Mouse (Mus musculus): ENCODE data around the gene Klhl30. TPM values are rescaled to one million over a fixed set of nuclear protein-coding genes. Genes with fewer than 3 reads are reported as not detected.

Klhl30 gene
- total and polyA plus RNA-seq, 2 experiments from 2014 or later = 0.25 to 0.31 TPM

DNA sequence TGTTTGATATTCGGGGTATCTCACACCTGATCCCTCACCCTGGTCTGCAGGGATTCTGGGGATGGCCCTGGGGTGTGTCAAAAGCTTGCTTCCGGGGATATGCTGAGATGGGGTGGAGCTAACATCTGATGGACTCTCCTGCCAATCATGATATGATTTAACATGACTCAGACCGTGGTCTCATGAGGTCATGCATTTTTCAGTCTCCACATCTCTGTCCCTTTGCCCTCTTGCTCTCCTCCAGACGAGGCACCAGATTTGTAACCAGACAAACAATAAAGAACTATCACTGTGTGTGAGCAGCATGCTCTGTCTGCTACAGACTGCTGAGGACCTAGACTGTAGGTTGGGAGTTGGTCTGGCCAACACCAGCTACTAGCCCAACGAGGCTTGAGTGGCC, 11.3 kb downstream of the Klhl30 start:
- H3K27ac ChIP-seq = no peak overlapping the region
- no peak overlapping the region for H3K9ac ChIP-seq (replicated peaks; ENCODE audit: low read length)
- H3K4me2 ChIP-seq (ENCODE audit: low read depth, low read length) = no peak overlapping the region
- H3K9me3 ChIP-seq (ENCODE audit: low read length) = no peaks in the 10 kb centered on the region
- DNase-seq (ENCODE audit: low spot score) (no peak), ATAC-seq (no peak)
- H3K27me3 ChIP-seq (ENCODE audit: insufficient read depth, low read length) = no peaks in the 10 kb centered on the region
- H3K4me1 ChIP-seq (ENCODE audit: insufficient read depth, low read length) = peaks cover 6% of the 10 kb centered on the region; the same call in 1 of the 2 replicates
- no peak overlapping the region for H3K4me3 ChIP-seq (ENCODE audit: low read length)
- no peaks in the 10 kb centered on the region for H3K36me3 ChIP-seq (ENCODE audit: insufficient read depth, low read length)
- WGBS = 74% methylated on average over 5 of the region's 5 CpGs
- no peak for TF ChIP-seq CTCF (IDR thresholded peaks at IDR 0.05; ENCODE audit: low read depth)

DNA sequence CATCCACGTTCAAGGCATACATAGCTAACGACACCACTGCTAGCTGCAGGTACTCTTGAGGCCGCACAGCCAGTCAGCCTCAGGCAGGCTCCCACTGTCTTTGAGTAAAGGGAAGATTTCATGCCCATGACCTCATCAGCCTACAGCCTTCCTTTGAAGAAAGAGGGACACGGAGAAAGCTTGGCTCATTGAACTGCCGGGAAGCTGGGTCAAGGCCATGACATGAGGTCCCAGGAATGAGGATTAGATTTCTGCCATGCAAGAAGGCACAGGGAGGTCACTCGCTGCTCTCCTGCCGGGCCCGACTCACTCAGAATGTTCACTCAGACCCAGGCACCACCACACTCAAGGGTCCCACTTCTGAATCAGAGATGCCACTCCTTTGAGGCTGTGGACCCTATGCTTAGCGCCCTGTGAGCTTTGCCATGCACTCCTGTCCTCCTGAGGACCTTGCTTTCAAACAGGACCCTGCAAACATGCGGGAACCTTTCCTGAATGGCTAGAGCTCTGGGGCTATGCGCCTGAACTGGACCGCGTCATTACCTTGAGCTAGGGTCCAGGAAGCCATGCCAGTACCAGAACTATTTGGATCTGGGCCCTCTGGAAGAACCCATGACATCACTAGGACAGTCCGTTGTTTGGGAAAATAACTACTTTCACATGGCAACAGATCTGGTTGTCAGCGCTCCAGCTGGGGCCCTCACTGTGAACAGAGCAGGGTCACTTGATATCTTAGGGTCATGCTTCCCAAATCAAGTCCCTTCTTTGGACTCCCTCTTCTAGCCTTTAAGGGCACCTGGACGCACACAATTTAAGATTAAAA, 14.2 kb downstream of the Klhl30 start:
- no peaks in the 10 kb centered on the region for H3K27me3 ChIP-seq (ENCODE audit: insufficient read depth, low read length)
- no peak for DNase-seq (ENCODE audit: low spot score)
- H3K4me2 ChIP-seq (ENCODE audit: low read depth, low read length) = no peak overlapping the region
- ATAC-seq = no peak
- TF ChIP-seq CTCF (IDR thresholded peaks at IDR 0.05; ENCODE audit: low read depth) = no peak
- no peak overlapping the region for H3K9ac ChIP-seq (replicated peaks; ENCODE audit: low read length)
- WGBS = 94% methylated on average over 16 of the region's 16 CpGs
- H3K4me1 ChIP-seq (ENCODE audit: insufficient read depth, low read length) = peaks cover 6% of the 10 kb centered on the region; the same call in 1 of the 2 replicates
- no peak overlapping the region for H3K27ac ChIP-seq
- no peak overlapping the region for H3K4me3 ChIP-seq (ENCODE audit: low read length)
- H3K9me3 ChIP-seq (ENCODE audit: low read length) = no peaks in the 10 kb centered on the region
- H3K36me3 ChIP-seq (ENCODE audit: insufficient read depth, low read length) = no peaks in the 10 kb centered on the region

DNA sequence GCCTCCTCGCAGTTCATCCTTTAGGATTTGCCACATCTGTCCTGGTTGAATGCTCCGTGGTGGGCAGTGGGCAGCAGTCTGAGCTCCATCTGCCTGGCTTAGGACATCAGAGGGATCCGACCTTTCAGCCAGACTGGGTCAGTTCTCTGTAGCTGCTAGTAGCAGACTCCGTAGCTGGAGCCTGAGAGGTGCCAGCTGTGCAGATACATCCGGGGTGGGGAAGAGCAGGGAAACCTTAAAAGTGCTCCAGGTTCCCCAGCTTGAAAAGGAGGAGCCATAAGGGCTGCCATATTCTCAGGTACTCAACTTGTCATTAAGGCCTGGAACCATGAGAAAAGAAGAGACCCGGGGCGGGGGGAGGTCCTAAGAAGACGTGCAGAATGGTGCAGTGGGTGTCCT, 15.0 kb downstream of the Klhl30 start:
- H3K4me1 ChIP-seq (ENCODE audit: insufficient read depth, low read length) = peaks cover 6% of the 10 kb centered on the region; the same call in 1 of the 2 replicates
- peak overlapping the region; percentile 43; the same call in 1 of the 2 replicates for H3K9ac ChIP-seq (replicated peaks; ENCODE audit: low read length)
- H3K4me3 ChIP-seq (ENCODE audit: low read length) = peak overlapping the region; percentile 31
- H3K27me3 ChIP-seq (ENCODE audit: insufficient read depth, low read length) = no peaks in the 10 kb centered on the region
- DNase-seq (ENCODE audit: low spot score) (no peak), ATAC-seq (no peak)
- H3K4me2 ChIP-seq (ENCODE audit: low read depth, low read length) = peak overlapping the region; percentile 61
- WGBS = 30% methylated on average over 8 of the region's 8 CpGs
- TF ChIP-seq CTCF (IDR thresholded peaks at IDR 0.05; ENCODE audit: low read depth) = no peak
- H3K36me3 ChIP-seq (ENCODE audit: insufficient read depth, low read length) = no peaks in the 10 kb centered on the region
- H3K9me3 ChIP-seq (ENCODE audit: low read length) = no peaks in the 10 kb centered on the region
- no peak overlapping the region for H3K27ac ChIP-seq

- peak; percentile 38; the same call in 1 of the 2 replicates for ATAC-seq
- H3K4me2 ChIP-seq (ENCODE audit: low read depth, low read length) = peak within 1 kb of the TSS; percentile 61
- H3K27me3 ChIP-seq (ENCODE audit: insufficient read depth, low read length) = no peaks in the 10 kb centered on the region
- peak; percentile 59 for DNase-seq (ENCODE audit: low spot score)
- TF ChIP-seq CTCF (IDR thresholded peaks at IDR 0.05; ENCODE audit: low read depth) = peak; percentile 54
- H3K9ac ChIP-seq (replicated peaks; ENCODE audit: low read length) = peak within 1 kb of the TSS; percentile 43
- H3K36me3 ChIP-seq (ENCODE audit: insufficient read depth, low read length) = peaks cover 4% of the 10 kb centered on the region; the same call in 1 of the 2 replicates
- peaks cover 6% of the 10 kb centered on the region; the same call in 1 of the 2 replicates for H3K4me1 ChIP-seq (ENCODE audit: insufficient read depth, low read length)
- no peak within 1 kb of the TSS for H3K27ac ChIP-seq
- no peaks in the 10 kb centered on the region for H3K9me3 ChIP-seq (ENCODE audit: low read length)
- H3K4me3 ChIP-seq (ENCODE audit: low read length) = peak within 1 kb of the TSS; percentile 31
- WGBS = 1% methylated on average over 67 of the region's 68 CpGs
Measured at GRCm38 (mm10) chr1:91366215-91367108, 15.6 kb downstream of the Klhl30 start, which contains the start of gene Erfe. Gene Erfe, plus strand, starts transcription at chr1:91366430.

DNA sequence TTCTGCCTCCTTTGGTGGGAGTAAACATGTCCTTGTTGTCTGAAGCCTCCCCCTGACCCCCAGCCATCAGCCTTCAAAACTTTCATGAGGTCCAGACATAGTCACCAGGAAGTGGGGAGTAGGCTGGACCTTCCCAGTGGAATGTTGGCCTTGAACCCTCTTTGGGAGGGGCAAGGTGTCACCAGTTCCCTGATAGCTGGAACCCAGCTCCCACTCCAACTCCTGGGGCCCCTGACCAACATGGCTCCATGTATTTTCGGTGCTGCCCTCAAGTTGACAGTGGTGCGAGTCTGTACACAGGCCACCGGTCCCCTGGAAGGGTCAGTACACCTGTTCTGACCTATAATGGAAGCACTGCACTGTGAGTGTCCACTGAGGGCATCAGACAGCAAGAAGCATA, 16.5 kb downstream of the Klhl30 start:
- Histone ChIP-seq H3K4me3 (ENCODE audit: low read length) (no peak overlapping the region), H3K9me3 (ENCODE audit: low read length) (no peaks in the 10 kb centered on the region), H3K27ac (no peak overlapping the region), H3K36me3 (ENCODE audit: insufficient read depth, low read length) (peaks cover 11% of the 10 kb centered on the region), H3K4me2 (ENCODE audit: low read depth, low read length) (no peak overlapping the region), H3K9ac (replicated peaks; ENCODE audit: low read length) (no peak overlapping the region), H3K4me1 (ENCODE audit: insufficient read depth, low read length) (peaks cover 6% of the 10 kb centered on the region; the same call in 1 of the 2 replicates), H3K27me3 (ENCODE audit: insufficient read depth, low read length) (no peaks in the 10 kb centered on the region)
- DNase-seq (ENCODE audit: low spot score) (no peak), ATAC-seq (no peak)
- TF ChIP-seq CTCF (IDR thresholded peaks at IDR 0.05; ENCODE audit: low read depth) = no peak
- WGBS = 95% methylated on average over 3 of the region's 3 CpGs

DNA sequence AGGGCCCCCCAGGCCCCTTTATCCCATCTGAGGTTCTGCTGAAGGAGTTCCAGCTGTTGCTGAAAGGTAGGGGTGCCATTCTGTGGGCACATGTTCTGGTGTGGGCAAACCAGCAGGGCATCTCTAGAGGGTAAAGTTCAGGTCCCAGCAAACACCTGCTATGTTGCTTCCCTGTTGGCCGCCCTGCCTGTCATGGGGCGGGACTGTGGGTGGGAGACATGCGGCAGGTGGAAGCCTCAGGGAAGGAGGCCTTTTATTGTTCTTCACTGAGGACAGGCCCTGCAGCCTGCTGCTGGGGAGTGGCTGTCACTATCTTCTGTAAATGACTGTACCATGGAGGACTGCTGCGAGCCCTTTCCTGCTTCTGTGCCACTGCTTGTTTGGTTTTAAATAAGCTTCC, 18.6 kb downstream of the Klhl30 start:
- Histone ChIP-seq H3K4me3 (ENCODE audit: low read length) (no peak overlapping the region), H3K9me3 (ENCODE audit: low read length) (no peaks in the 10 kb centered on the region), H3K9ac (replicated peaks; ENCODE audit: low read length) (no peak overlapping the region), H3K27me3 (ENCODE audit: insufficient read depth, low read length) (no peaks in the 10 kb centered on the region), H3K36me3 (ENCODE audit: insufficient read depth, low read length) (peaks cover 32% of the 10 kb centered on the region), H3K27ac (no peak overlapping the region), H3K4me2 (ENCODE audit: low read depth, low read length) (no peak overlapping the region), H3K4me1 (ENCODE audit: insufficient read depth, low read length) (peaks cover 6% of the 10 kb centered on the region; the same call in 1 of the 2 replicates)
- no peak for DNase-seq (ENCODE audit: low spot score)
- ATAC-seq = no peak
- WGBS = 61% methylated on average over 4 of the region's 4 CpGs
- no peak for TF ChIP-seq CTCF (IDR thresholded peaks at IDR 0.05; ENCODE audit: low read depth)

Data from hindbrain, postnatal 0 days (tissue).